Mouse (Mus musculus): Measurements from ENCODE around the gene Slc2a13.

Gene Slc2a13

GRCm38 (mm10) chr15:91503291-91503690, 69.8 kb downstream of the Slc2a13 start:
- in situ Hi-C loops (cut with MboI, MseI): no loop called here

DNA sequence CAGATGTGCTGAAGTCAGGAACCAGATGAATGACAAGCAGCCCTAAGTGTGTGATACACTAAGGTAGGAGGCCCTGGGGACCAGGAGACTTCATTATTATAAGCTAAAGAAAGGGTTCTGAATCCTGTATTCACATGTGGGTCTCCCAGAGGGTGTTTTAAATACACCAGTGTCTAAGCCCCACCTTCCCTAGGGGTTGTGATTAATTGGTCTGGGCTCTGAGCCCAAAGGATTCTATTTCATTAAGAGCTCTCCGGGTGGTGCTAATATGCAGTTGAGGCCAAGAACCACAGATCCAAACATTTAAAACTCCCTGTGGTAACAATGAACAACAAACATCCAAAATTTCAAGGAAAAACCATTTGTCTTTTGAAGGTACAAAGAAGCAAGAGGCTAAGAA, 70.4 kb downstream of the Slc2a13 start:
- in situ Hi-C loops (cut with MboI, MseI): no loop called here

DNA sequence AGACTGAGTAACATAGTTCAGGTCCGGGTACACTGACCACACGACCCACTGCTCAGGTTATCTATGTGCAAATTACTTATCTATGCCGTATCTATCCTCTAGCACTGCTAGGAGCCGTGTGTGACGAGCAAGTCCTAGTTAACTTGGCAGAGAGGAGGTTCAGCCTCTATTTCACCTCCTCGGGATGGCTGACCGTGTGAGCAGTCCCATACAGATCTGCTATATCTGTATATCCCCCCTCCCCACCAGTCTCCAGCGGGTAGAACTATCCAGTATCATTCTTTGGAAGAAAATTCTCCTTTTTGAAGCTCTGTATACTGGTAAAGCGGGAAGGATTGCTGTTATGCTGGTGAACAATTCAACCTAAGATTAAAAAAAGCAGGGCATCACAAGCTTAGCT, 70.8 kb downstream of the Slc2a13 start:
- in situ Hi-C loops (cut with MboI, MseI): no loop called here

DNA sequence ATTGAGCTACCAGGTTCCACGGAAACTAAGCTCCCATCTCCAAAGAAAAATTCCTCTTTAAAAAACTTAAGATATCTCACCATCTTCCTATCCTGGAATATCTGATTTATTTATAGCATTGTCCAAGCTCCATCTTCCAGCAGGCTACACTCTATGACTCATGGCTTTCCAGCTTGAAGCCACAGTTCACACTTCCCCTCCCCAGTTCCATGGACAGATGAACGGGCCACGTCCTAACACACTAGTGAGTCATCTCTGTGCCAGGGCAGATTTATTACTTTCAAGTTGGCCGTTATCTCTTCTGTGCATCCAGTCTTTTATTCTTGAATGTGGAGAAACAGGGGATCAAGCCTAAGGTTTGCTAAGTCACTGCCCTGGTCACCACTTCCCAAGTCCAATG, 78.0 kb downstream of the Slc2a13 start:
- in situ Hi-C loops (cut with MboI, MseI): no loop called here

- in situ Hi-C loops (cut with MboI, MseI): loop anchor here (5.0 kb wide), 1 partner anchor 277 kb away; no protein-coding TSS in a partner anchor
Observed at GRCm38 (mm10) chr15:91479924-91480615, 93.0 kb downstream of the Slc2a13 start.

GRCm38 (mm10) chr15:91477766-91478165, 95.3 kb downstream of the Slc2a13 start:
- in situ Hi-C loops (cut with MboI, MseI): loop anchor here (5.0 kb wide), 1 partner anchor 280 kb away; no protein-coding TSS in a partner anchor

GRCm38 (mm10) chr15:91473690-91474409, 99.2 kb downstream of the Slc2a13 start:
- in situ Hi-C loops (cut with MboI, MseI): no loop called here

GRCm38 (mm10) chr15:91465331-91465730, 107.7 kb downstream of the Slc2a13 start:
- in situ Hi-C loops (cut with MboI, MseI): no loop called here

DNA sequence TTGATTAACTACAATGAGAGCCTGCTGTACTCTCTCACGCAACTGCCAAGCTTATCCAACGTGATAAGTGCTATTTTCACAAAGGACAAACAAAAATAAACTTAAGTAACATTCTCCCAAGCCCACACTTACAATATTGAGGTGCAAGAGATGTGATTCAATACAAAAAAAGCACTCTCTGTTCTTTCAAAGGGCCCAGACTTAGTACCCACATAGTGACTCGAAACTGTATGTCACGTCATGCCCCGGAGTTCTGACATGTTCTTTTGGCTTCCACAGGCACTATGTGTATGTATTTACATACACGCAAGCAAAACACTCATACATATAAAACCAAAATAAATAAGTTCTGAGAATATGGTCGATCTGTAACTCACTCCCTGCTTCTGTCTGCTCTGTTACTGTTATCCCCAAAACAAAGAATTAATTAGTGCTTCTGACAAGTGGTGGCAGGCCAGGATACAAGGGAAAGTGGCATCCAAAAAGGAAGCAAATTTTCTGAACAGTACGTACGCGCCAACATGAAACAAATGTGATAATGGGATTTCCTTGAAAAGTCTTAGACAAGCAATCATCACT, 109.1 kb downstream of the Slc2a13 start:
- in situ Hi-C loops (cut with MboI, MseI): no loop called here

GRCm38 (mm10) chr15:91463026-91463661, 109.9 kb downstream of the Slc2a13 start:
- in situ Hi-C loops (cut with MboI, MseI): no loop called here

DNA sequence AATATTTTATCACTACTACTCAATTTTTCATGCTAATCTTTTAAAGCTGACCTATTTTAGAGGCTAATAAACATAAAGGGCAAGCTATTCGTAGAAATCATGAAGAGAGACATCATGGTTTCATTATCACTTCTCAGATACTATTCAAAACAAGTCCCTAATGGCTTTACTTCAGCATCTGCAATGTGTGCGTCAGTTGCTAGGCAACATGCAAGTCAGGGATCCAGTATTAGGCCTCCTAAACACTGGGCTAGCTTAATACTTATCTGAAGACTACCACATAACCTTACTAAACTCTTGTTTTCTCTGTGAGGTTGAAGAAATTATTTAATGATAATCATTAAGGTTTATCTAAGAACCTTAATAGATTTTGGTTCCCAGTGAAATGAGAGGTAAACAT, 111.1 kb downstream of the Slc2a13 start:
- in situ Hi-C loops (cut with MboI, MseI): no loop called here

DNA sequence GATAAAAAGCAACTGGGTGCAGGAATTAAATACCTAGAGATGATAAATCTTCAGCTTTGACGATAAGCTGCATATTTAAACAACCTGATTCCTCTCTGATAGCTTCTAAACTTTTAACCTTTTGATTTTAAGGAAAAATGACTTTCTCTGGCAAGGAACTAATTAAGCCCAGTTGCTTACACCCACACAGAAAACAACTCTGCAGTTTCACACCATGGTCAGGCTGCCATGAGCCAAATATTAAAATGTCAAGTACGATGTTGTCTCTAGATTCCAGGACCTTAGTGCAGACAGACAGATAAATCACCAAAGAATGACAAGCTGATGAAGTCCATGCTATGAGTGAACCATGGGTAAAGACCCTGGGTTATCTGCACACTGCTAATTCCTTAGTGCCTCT, 115.9 kb downstream of the Slc2a13 start:
- in situ Hi-C loops (cut with MboI, MseI): no loop called here

DNA sequence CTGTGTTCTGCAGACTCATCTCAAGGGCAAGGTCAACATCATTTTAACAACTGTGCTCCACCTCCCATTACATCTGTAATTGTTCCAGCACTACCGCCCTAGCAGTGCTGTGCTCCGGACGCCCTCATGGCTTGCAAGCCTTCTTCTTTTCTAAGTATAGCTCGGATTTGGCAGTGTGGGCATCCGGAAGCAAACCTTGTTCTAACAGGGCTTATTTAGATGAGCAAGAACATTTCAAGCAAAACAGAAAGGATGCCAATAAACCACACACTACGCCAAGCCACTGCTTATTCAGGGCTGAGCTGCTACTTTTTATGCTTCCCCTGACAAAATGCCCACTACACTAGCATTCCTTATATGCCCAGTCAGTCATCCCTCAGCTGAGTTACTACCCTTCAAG, 127.7 kb downstream of the Slc2a13 start:
- in situ Hi-C loops (cut with MboI, MseI): no loop called here

DNA sequence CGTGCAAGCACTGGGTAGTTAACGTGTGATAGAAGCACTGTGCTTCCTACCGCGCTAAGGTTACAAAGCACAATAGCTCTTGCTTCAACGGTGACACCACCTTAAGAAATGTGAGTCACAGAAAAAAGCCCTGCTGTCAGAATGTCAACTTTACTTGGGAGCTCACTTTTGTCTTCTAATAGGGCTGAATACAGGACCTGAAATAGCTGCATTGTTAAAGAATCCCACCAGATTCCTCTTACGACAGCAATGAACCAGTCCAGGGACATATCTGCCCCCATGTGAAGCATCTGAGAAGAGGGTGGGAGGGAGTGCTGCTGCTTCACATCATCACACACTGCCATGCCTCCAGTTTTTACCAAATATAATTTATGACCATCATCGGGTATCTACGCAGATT, 129.6 kb downstream of the Slc2a13 start:
- in situ Hi-C loops (cut with MboI, MseI): no loop called here

GRCm38 (mm10) chr15:91439883-91440282, 133.2 kb downstream of the Slc2a13 start:
- in situ Hi-C loops (cut with MboI, MseI): no loop called here

DNA sequence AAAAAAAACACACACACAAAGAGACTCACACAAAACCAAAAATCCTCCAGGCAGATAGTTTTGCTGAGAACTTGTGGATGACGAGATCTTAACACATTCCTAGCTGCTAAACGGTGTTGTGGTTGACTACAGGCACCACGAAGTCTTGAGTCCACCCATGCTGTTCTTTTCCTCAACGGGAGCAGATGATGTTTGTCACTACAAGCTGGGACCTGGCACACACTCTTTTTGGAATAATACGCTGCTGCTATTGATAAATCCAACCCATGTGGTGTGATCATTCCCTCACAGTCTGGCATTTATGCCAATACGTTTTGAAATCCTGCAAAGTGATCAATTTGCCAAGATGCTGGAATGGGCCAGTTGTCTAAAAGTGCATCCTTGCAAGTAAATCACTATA, 147.6 kb downstream of the Slc2a13 start:
- in situ Hi-C loops (cut with MboI, MseI): no loop called here

- in situ Hi-C loops (cut with MboI, MseI): no loop called here
Observed at GRCm38 (mm10) chr15:91406979-91407378, 166.1 kb downstream of the Slc2a13 start.

- in situ Hi-C loops (cut with MboI, MseI): no loop called here
Observed at GRCm38 (mm10) chr15:91395165-91395564, 177.9 kb downstream of the Slc2a13 start.

DNA sequence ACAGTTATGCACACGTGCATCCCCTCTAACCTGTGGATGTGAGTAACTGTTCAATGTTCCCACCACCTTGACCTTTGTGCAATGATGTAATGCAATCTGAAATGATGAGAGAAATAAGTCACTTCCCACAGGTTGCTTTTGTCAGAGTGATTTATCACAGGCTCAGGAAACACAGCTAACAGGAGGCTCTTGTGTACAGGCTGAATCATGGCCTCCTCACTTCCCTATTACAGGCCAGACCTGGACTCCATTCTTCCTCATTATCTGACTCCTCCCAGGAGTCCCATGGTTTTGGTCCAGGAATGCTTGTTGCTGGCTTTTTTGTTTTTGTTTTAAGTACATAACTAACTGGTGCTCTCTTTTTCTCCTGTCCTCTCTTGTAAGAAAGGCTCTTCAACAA, 189.4 kb downstream of the Slc2a13 start:
- in situ Hi-C loops (cut with MboI, MseI): no loop called here

DNA sequence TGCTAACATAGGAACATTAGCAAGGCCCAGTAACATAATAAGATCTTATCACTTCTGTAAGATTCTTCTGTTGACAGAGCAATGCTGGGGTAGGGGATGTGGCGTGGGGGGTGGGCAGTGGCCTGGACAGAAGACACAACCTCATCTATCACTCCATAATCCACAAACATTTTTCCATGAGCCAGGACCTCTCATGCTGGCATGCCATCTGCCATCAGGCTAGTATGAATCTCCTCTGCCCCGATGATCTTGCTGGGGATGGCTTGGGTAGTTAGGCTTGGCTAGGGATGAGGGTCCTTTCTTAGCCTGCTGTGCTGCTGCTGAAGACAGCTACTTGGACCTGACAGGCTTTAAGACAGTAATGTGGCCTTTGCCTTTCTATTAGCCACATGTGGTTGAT, 190.5 kb downstream of the Slc2a13 start:
- in situ Hi-C loops (cut with MboI, MseI): no loop called here

- in situ Hi-C loops (cut with MboI, MseI): no loop called here
Observed at GRCm38 (mm10) chr15:91381864-91382263, 191.2 kb downstream of the Slc2a13 start.

- in situ Hi-C loops (cut with MboI, MseI): no loop called here
Observed at GRCm38 (mm10) chr15:91378751-91379325, 194.2 kb downstream of the Slc2a13 start.
